In the genomic region with DNA sequence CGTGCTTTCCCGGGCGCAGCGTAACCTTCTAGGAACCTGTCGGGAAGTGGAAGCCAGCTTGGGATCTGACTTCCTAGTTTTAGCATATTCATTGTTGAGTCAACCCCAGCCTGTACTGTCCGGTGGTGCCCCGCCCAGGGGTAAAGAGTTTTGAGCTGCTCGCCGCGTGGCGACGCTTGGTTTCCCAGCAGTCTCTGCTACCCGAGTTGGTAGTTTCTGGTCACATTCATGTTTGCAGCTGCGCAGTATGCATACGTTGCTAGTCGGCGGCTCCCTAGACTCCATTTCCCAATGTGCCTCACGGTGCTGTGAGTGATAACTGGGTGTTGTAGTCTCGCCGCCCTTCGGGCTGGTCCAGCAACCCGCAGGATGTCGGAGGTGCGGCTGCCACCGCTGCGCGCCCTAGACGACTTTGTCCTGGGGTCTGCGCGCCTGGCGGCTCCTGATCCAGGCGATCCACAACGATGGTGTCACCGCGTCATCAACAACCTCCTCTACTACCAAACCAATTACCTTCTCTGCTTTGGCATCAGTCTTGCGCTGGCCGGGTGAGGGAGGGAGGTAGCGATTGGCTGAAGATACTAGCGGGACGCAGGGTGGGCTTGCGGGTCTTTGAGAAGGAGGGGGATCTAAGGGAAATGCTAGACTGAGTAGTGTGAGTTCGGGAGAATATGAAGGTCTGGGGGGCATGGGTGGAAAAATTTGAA, we compare ENCODE assay signal across 7 mouse cellular contexts. TPM values are rescaled to one million over a fixed set of nuclear protein-coding genes. Genes with fewer than 3 reads are reported as not detected.
A peak's percentile ranks its signal among the peaks of the same experiment; 100 is the strongest.
DNase-seq lines count a peak whose midpoint lies in the region; ATAC-seq and TF ChIP-seq lines count a peak whose summit lies in the region.

Gene Praf2 (plus strand): TSS at position 225 of the 707 bp plus-strand sequence.

- H3K4me3 ChIP-seq in intestine, postnatal 0 days (ENCODE audit: low read depth, low read length), result peak within 1 kb of the TSS; percentile 39
- H3K4me3 ChIP-seq in midbrain, embryonic 12.5 days, result peak within 1 kb of the TSS; percentile 49
- peak within 1 kb of the TSS; percentile 79 for H3K4me3 ChIP-seq in small intestine, adult 2 months (ENCODE audit: low read depth, low read length)

- no peaks in the 10 kb centered on the region; the same call in 1 of the 2 replicates for H3K36me3 ChIP-seq in intestine, postnatal 0 days (ENCODE audit: control insufficient read depth, insufficient read depth)
- H3K36me3 ChIP-seq in midbrain, embryonic 12.5 days, result peaks cover 16% of the 10 kb centered on the region; the same call in 1 of the 2 replicates
- peaks cover 7% of the 10 kb centered on the region for H3K36me3 ChIP-seq in small intestine, adult 2 months (ENCODE audit: control insufficient read depth, insufficient read depth, low read length)

- H3K9me3 ChIP-seq in intestine, postnatal 0 days (ENCODE audit: control insufficient read depth), result no peaks in the 10 kb centered on the region
- H3K9me3 ChIP-seq in midbrain, embryonic 12.5 days, result no peaks in the 10 kb centered on the region

- no peak within 1 kb of the TSS for H3K9ac ChIP-seq in intestine, postnatal 0 days (ENCODE audit: low read depth, low read length)
- peak within 1 kb of the TSS; percentile 61 for H3K9ac ChIP-seq in midbrain, embryonic 12.5 days (replicated peaks)

- H3K4me1 ChIP-seq in intestine, postnatal 0 days (replicated peaks; ENCODE audit: control insufficient read depth, insufficient read depth, low read length), result no peaks in the 10 kb centered on the region
- 0 out of 2 replicates have a peak, but pooled peaks cover 9% of the 10 kb centered on the region for H3K4me1 ChIP-seq in midbrain, embryonic 12.5 days
- no peaks in the 10 kb centered on the region; the same call in 1 of the 2 replicates for H3K4me1 ChIP-seq in small intestine, adult 2 months (ENCODE audit: control insufficient read depth, insufficient read depth, insufficient read length, low read length)

- peak within 1 kb of the TSS; percentile 68 for H3K27ac ChIP-seq in intestine, postnatal 0 days (ENCODE audit: low read depth, low read length)
- peak within 1 kb of the TSS; percentile 60 for H3K27ac ChIP-seq in midbrain, embryonic 12.5 days (replicated peaks)
- H3K27ac ChIP-seq in small intestine, adult 2 months (ENCODE audit: insufficient read depth, low read depth, low read length), result peak within 1 kb of the TSS; percentile 84

- no peaks in the 10 kb centered on the region for H3K27me3 ChIP-seq in intestine, postnatal 0 days (replicated peaks; ENCODE audit: control insufficient read depth, insufficient read depth, low read length)
- H3K27me3 ChIP-seq in midbrain, embryonic 12.5 days, result no peaks in the 10 kb centered on the region
- H3K27me3 ChIP-seq in small intestine, adult 2 months (ENCODE audit: control insufficient read depth, insufficient read depth, low read length), result no peaks in the 10 kb centered on the region

- intact Hi-C loops in left cerebral cortex, postnatal 4 days (cut with DNase I), result no loop called here

- 19% methylated on average over 42 of the region's 42 CpGs for WGBS in intestine, postnatal 0 days
- 24% methylated on average over 42 of the region's 42 CpGs for WGBS in midbrain, embryonic 12.5 days
- WGBS in small intestine, adult 2 months, result 10% methylated on average over 42 of the region's 42 CpGs

- no peak for TF ChIP-seq POLR2A in small intestine, adult 2 months (IDR thresholded peaks at IDR 0.05; ENCODE audit: low read depth, low read length)

- peak; percentile 87 for ATAC-seq in intestine, postnatal 0 days
- ATAC-seq in midbrain, embryonic 12.5 days (ENCODE audit: low FRiP score, low read depth), result peak; percentile 94

- TF ChIP-seq CTCF in intestine, postnatal 0 days (IDR thresholded peaks at IDR 0.05; ENCODE audit: low read depth), result no peak
- TF ChIP-seq CTCF in small intestine, adult 2 months (IDR thresholded peaks at IDR 0.05; ENCODE audit: extremely low read depth, insufficient read length, insufficient replicate concordance, low read depth, low read length), result no peak

- peak within 1 kb of the TSS; percentile 68 for H3K4me2 ChIP-seq in intestine, postnatal 0 days (replicated peaks; ENCODE audit: low read depth)
- peak within 1 kb of the TSS; percentile 58 for H3K4me2 ChIP-seq in midbrain, embryonic 12.5 days (replicated peaks)

- DNase-seq in adrenal gland, adult 8-10 months, result peak; percentile 83
- DNase-seq in embryo, embryonic 11.5 days (ENCODE audit: low read depth, low spot score), result peak; percentile 70
- peak in 1 of 2 experiments; percentile 65 for DNase-seq in gastrocnemius, postnatal 4 days (ENCODE audit: low spot score in 2 of 2)
- peak; percentile 78 for DNase-seq in left cerebral cortex, postnatal 4 days

RNA-seq across cellular contexts. Expression of gene Praf2, which starts in this region (rescaled TPM):
- 10 to 100 TPM; 14.4 to 18.2 (median 15.7) TPM for total RNA-seq in adrenal gland, adult 8-10 months (2022)
- total RNA-seq in gastrocnemius, postnatal 4 days (2021), result 10 to 100 TPM; 18.5 to 18.7 TPM
- 18.2 and 24.0 TPM in 2 replicates for polyA plus RNA-seq in intestine, postnatal 0 days (2015; fragmentation: Nextera tagmentation; extraction: Ambion mirVana)
- total RNA-seq in left cerebral cortex, postnatal 4 days (2021), result 10 to 100 TPM; 70.0 to 84.0 TPM
- 88.8 and 89.2 TPM in 2 replicates for polyA plus RNA-seq in midbrain, embryonic 12.5 days (2016; fragmentation: Nextera tagmentation; extraction: Ambion mirVana)
- 36.5 and 46.2 TPM in 2 replicates for polyA plus RNA-seq in small intestine, adult 2 months (2012; rRNA removed)
